Mouse (Mus musculus): ENCODE measurements around the gene Obscn. TPM values are rescaled to one million over a fixed set of nuclear protein-coding genes. Genes with fewer than 3 reads are reported as not detected.

The Obscn gene
- total RNA-seq, 2 experiments from 2014 or later, result 2.9 TPM

DNA sequence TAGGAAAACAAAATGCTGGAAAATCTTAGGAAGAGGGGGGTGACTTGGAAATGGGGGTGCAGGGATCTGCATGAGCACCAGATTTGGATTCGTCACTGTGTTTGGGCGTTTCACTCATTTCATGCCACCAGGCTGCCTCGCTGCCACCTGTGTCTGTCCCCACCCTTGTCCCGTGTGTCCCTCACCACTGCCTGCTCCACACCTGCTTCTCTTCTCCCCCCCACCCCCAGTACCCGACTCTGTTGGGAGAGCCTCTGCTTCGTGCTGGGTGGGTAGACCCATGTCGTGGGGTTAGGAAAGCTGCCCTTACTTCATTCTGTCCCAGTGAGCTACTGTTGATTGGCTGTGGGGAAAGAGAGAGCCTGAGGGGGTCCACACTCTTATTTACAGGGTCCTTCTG, 151.5 kb downstream of the Obscn start:
- DNase-seq (ENCODE audit: low spot score in 2 of 2), result no peak

DNA sequence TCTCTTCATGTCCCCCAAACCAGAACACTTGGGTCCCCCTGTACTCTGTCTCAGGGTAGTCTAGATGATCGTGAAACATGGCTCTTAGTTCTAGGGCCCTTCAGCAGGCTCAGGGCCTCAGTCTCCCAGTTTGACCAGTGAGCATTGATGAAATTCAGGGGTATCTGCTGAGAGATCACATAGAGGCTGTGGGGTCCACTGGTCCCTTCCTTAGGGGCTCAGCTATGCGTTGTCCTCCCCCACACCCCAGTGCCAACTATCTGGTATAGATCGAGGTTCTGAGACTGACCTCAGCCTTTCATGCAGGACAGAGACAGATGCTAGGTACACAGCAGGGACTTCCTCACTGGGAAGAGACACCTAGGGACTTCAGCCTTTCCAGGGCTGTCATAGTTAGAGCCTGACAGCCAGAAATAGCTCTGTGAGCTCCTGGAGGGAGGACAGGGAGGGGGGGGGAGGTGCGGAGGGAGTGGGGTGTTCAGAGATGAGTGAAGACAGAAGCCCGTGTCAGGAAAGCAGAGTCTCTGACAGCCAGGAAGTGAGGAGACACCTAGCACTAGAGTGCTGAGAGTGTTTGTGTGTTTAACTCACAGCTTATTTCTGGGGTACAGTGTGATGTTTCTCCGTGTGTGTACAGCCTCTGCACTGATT, 152.4 kb downstream of the Obscn start:
- DNase-seq (ENCODE audit: low spot score in 2 of 2), result no peak

DNA sequence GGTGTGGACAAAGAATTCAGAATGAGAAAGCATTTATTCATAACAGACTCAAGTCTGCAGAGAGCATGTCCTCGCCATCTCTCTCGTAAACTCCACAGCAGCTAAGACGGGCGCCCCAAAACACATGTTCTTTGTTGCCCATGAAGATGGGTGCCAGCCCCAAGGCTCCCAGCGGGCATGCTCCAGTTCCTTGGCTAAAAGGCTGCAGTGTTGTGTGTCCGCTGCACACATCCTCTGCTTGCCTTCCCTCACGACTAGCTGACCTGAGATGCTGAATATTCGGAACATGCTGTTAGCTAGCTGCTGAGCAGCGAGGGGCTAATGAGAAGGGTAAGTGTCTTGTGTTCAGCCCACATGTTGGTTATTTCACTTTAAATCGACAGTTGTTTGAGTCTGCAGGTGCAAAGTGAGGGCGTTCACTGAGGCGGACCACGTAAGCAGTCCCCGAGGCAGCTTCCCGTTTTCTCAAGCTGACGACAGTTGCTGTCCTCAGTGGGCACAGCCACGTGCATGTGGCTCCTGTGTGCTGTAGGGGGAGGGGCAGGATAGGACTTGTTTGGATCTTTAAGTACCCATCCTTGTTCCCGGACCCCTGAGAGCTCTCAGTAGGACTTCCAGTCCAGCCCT, 153.6 kb downstream of the Obscn start:
- DNase-seq (ENCODE audit: low spot score in 2 of 2), result no peak

DNA sequence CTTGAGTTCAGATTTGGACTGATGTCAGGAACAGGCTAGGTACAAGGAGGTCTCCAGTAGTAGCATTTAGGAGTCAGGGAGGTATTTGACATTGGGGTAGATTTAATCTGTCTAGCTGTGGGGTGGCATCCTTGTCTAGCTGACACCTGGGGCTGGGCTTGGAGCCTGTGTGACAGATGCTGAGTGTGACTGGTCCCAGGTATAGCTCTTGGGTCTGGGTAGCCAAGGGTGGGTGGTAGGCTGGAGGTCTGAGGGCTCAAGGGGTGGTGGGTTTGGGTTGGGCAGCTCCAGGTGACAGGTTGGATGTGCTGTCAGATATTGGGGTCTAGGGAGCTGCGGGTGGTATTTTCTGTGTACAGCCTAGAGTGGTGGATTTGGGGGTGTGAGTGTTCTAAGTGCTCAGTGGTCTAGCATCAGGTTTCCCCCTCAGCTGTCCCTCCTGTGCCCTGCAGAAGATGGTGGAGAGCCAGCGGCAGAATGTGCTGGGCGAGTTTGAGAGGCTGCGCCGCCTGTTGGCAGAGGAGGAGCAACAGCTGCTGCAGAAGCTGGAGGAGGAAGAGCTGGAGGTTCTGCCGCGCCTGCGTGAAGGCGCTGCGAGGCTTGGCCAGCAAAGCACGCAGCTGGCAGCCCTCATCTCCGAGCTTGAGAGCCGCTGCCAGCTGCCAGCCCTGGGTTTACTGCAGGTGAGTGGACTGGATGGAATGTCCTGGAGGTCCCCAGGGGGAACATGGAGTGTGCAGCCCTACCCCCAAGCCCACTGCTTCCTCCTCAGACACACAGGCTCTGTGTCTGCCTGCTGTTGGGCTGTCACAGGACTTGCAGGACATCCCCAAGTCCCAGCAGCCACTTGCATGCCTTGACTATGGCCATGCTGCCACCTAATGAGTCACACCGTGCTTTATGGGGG, 154.4 kb downstream of the Obscn start:
- peak; percentile 74 to 82 for DNase-seq (ENCODE audit: low spot score in 2 of 2)

GRCm38 (mm10) chr11:58980381-58980990, 155.7 kb downstream of the Obscn start:
- DNase-seq (ENCODE audit: low spot score in 2 of 2), result no peak

DNA sequence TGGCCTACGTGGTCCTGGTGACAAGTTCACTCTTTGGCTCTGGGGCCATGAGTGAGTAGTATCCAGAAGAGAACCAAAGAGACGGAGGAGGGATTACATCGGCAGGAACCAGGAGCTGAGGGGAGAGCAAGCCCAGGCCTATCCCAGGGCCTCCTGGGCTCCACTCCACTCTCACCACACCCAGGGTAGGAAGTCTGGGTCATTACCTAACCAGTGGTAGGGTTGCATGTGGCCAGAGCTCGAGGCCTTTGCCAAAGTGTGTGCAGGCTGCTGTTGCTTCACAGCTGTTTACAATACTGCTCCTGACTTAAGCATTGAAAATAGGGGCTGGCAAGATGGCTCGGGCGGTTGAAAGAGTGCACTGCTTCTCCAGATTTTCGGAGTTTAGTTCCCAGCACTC, 156.5 kb downstream of the Obscn start:
- DNase-seq (ENCODE audit: low spot score in 2 of 2), result no peak

DNA sequence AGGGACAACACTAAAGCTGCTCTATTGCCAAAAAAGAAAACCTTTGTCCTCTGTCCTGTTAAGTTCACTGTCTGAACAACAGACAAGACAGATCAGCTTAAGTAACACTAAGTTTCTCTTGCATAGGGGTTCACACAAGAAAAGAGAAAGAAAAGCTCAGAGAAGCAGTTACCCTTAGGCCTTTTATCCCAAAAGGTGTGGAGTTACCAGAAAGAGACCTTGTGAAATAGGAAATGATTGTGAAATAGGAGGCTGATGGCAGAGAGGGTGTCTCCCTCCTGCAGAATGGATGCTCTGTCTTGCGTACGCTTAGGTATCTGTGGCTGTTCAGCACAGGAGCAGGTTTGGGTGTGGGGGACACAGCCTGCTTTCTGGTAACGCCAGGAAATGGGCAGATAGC, 157.0 kb downstream of the Obscn start:
- DNase-seq (ENCODE audit: low spot score in 2 of 2), result no peak

- no peak for DNase-seq (ENCODE audit: low spot score in 2 of 2)
Observed at GRCm38 (mm10) chr11:58978706-58979030, 157.5 kb downstream of the Obscn start.

- DNase-seq (ENCODE audit: low spot score in 2 of 2), result peak; percentile 66 to 71
Observed at GRCm38 (mm10) chr11:58978027-58978705, 158.0 kb downstream of the Obscn start, which contains the start of gene Trim11. Trim11 (plus strand) TSS chr11:58978093.

DNA sequence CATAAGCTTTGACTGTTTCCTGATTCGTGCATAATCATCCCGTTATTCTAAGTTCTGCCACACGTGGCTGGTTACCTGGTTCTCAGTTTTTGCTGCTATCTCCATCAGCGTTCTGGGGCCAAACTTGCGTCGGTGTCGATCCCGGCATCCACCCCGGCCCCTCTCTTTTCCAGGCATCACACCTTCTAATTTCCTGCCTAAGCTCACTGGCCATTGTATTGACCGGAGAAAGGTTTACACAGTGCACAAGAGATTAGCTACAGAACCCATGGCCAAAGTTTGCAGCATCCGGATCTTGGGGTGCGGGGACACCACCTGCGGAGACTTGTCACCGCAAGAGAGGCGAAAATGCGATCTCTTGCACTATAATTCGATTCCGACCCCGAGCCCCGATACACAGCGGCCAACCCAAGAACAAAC, 158.6 kb downstream of the Obscn start:
- DNase-seq (ENCODE audit: low spot score in 2 of 2), result no peak

- DNase-seq (ENCODE audit: low spot score in 2 of 2), result no peak
Observed at GRCm38 (mm10) chr11:58977150-58977549, 159.1 kb downstream of the Obscn start.

- no peak for DNase-seq (ENCODE audit: low spot score in 2 of 2)
Observed at GRCm38 (mm10) chr11:58974414-58974813, 161.8 kb downstream of the Obscn start.

GRCm38 (mm10) chr11:58971796-58972195, 164.4 kb downstream of the Obscn start:
- DNase-seq (ENCODE audit: low spot score in 2 of 2), result no peak

DNA sequence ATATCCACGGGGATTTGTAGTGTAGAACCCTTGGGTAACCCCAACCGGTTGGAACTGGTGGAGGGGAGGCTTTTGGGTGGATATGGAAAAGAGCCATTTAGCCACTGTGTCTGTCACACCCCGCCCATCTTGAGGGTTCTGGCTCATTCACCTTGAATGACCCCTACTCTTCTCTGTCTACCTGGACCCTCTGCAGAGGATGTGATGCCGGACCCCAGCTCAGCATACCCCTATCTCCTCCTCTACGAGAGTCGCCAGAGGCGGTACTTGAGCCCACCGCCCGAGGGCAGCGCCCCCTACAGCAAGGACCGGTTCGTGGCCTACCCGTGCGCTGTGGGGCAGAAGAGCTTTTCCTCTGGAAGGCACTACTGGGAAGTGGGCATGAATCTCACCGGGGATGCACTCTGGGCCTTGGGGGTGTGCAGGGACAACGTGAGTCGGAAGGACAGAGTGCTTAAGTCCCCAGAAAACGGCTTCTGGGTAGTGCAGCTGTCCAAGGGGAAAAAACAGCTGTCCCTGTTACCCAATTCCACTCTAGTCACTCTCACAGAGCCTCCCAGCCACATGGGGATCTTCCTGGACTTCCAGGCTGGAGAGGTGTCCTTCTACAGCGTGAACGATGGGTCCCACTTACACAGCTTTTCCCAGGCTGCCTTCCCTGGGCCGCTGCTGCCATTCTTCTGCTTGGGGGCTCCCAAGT, 165.2 kb downstream of the Obscn start:
- DNase-seq (ENCODE audit: low spot score in 2 of 2), result no peak

DNA sequence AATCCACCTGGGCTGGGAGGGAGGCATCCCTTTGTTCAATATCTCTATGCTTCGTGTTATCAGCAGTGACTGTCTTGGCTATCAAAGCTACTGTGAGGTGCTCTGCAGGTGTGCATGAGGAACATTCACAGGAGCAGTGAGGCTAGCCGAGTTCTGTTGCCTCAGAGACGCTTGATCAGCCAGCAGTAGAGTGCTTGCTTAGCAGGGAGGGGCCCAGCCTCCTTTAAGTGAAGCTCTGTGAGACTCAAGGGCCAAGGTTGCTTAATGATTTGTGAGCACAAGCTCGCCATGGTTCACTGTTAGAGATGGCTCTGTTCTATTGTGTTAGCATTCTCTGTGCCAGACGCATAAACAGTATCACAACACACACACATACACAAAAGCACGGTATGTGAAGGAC, 166.5 kb downstream of the Obscn start:
- DNase-seq (ENCODE audit: low spot score in 2 of 2), result no peak

GRCm38 (mm10) chr11:58969027-58969426, 167.2 kb downstream of the Obscn start:
- DNase-seq (ENCODE audit: low spot score in 2 of 2), result no peak

DNA sequence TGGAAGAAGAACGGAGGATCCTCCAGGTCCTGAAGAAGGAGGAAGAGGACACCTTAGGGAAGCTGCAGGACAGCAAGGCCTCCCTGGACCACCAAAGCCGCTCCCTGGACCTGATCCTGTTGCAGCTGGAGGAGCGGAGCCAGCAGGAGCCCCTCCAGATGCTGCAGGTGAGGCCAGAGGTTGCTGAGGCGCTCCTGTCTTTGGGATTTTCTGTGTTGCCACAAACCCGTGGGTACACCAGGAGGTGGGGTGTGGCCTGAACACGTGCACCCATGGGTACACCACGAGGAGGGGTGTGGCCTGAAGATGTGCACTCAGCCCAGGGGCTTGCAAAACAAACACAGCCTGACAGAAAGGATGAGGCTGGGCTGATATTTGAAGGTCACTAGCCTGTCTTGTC, 167.7 kb downstream of the Obscn start:
- DNase-seq (ENCODE audit: low spot score in 2 of 2), result no peak

DNA sequence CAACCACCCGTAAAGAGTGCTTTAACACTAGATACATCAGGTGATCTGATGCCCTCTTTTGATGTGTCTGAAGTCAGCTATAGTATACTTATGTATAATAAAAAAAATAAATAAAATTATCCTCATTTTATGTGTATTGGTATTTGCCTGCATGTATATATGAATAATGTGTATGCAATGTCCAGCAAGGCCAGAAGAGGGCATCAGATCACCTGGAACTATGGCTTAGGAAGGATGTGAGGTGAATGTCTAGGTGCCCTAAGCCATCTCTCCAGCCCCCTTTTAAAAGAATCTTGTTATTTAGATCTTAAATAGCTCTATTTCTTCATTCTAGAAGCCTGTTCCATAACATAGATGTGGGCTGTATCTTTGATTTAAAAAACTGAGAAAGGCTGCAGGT, 168.9 kb downstream of the Obscn start:
- DNase-seq (ENCODE audit: low spot score in 2 of 2), result no peak

DNA sequence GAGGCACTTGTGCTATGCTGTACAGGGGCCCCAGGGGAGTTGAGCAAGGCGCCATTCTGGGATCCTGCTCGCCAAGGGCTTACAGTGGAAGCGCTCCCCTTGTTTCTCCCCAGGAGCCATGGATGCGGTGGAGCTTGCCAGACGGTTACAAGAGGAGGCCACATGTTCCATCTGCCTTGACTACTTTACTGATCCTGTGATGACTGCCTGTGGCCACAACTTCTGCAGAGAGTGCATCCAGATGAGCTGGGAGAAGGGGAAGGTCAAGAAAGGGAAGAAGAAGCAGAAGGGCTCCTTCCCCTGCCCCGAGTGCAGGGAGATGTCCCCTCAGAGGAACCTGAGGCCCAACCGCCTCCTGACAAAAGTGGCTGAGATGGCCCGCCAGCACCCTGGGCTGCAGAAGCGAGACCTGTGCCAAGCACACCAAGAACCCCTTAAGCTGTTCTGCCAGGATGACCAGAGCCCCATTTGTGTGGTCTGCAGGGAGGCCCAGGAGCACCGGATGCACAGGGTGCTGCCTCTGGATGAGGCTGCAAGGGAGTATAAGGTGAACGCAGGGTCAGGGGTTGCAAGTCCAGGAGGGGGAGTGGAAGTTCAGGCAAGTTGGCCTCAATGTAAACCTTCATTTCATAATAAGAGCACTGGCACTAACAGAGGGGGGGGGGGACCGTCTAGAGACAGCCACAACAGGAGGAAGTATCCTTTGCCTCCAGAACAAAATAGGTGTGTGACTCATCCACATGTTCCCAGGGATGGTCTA, 171.0 kb downstream of the Obscn start:
- no peak for DNase-seq (ENCODE audit: low spot score in 2 of 2)

GRCm38 (mm10) chr11:58964216-58964615, 172.0 kb downstream of the Obscn start:
- no peak for DNase-seq (ENCODE audit: low spot score in 2 of 2)
